Mouse (Mus musculus) lung, embryonic 14.5 days (tissue): ENCODE measurements around the gene Gm45062. TPM values are rescaled to one million over a fixed set of nuclear protein-coding genes. Genes with fewer than 3 reads are reported as not detected.
A peak's percentile ranks its signal among the peaks of the same experiment; 100 is the strongest.

ENCODE experiments used
- ATAC-seq: fragments of 200-750 bp; cut with Nextera tagmentation; 2 replicates; pipeline ENCODE4 v1.8.0; 2017; ENCODE audit warnings: mild to moderate bottlenecking, moderate TSS enrichment, moderate library complexity; ENCODE audit not compliant: insufficient read depth
- DNase-seq: peaks from one replicate; pipeline ENCODE4 v3.0.0-alpha.2; 2015
- H3K27ac ChIP-seq: fragments of 300-500 bp; sonication (generic); 2 replicates; pipeline ENCODE4 v1.5.1; 2014; ENCODE audit warnings: low read depth, mild to moderate bottlenecking, moderate library complexity
- H3K27me3 ChIP-seq: fragments of 300-500 bp; sonication (generic); 2 replicates; pipeline ENCODE4 v1.6.1; 2014; ENCODE audit warnings: low read length, control low read depth; ENCODE audit not compliant: insufficient read depth
- H3K36me3 ChIP-seq: fragments of 300-500 bp; sonication (generic); 2 replicates; pipeline ENCODE4 v1.6.1; 2014; ENCODE audit warnings: control low read depth; ENCODE audit not compliant: insufficient read depth
- H3K4me1 ChIP-seq: fragments of 300-500 bp; sonication (generic); 2 replicates; pipeline ENCODE4 v1.6.1; 2014; ENCODE audit warnings: antibody characterized with exemption, control low read depth; ENCODE audit not compliant: insufficient read depth
- H3K4me2 ChIP-seq: fragments of 300-500 bp; sonication (generic); 2 replicates; pipeline ENCODE4 v1.6.1; 2014; ENCODE audit warnings: mild to moderate bottlenecking
- H3K4me3 ChIP-seq: fragments of 300-500 bp; sonication (generic); 2 replicates; pipeline ENCODE4 v1.5.1; 2014; ENCODE audit warnings: low read depth, low read length
- H3K9ac ChIP-seq: fragments of 300-500 bp; sonication (generic); 2 replicates; pipeline ENCODE4 v1.6.1; 2014
- H3K9me3 ChIP-seq: fragments of 300-500 bp; sonication (generic); 2 replicates; pipeline ENCODE4 v1.6.1; 2016; ENCODE audit warnings: low read depth, low read length, control low read depth
- CTCF ChIP-seq: IDR thresholded peaks from 2 replicates; pipeline ENCODE4 v1.5.1; 2016; ENCODE audit warnings: antibody characterized with exemption, low read depth
- WGBS: fragments of 180-500 bp; shearing (Covaris S2); extraction: QIAGEN DNeasy Blood & Tissue Kit; methylation state at CpG from one replicate; pipeline ENCODE4 v1.1.7; 2014; 5-methylcytosine and 5-hydroxymethylcytosine counted together
- polyA plus RNA-seq: library from polyadenylated mRNA; unstranded; fragments of >200 nt; fragmentation: Nextera tagmentation; extraction: Ambion mirVana; gene quantifications from 2 replicates; pipeline ENCODE4 v1.2.1, GENCODE M21; 2014

The Gm45062 gene
- polyA plus RNA-seq, 1 experiment from 2014 or later: 9.8 TPM

- Histone ChIP-seq H3K4me3 (no peak overlapping the region), H3K9me3 (no peaks in the 10 kb centered on the region), H3K4me2 (no peak overlapping the region), H3K36me3 (no peaks in the 10 kb centered on the region), H3K4me1 (no peaks in the 10 kb centered on the region), H3K9ac (no peak overlapping the region), H3K27ac (no peak overlapping the region), H3K27me3 (no peaks in the 10 kb centered on the region)
- 63% methylated on average over 1 of the region's 1 CpGs for WGBS
- ATAC-seq (no peak), DNase-seq (no peak)
- TF ChIP-seq CTCF: no peak
Measured at GRCm38 (mm10) chr6:8399710-8400109, 140.5 kb downstream of the Gm45062 start.

DNA sequence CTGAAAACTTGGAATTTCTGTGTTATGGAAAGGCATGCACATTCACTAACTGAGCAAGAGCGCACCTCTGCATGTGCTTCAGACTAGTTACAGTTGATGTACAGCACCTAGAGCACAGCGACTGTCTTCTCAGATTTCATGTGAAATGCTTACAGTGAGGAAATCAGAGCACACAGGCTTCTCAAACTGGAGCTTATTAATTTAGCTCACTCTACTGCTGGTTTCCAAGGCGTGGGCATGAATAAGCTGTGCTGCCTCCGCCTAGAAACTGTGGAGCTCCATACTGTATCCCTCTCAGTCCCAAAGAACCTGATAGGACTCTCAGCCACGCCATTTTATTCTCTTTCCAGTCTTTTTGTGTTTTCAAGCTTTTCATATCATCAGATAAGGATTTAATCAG lies 143.9 kb downstream of the Gm45062 start:
- Histone ChIP-seq H3K9ac (no peak overlapping the region), H3K4me3 (no peak overlapping the region), H3K27ac (no peak overlapping the region), H3K36me3 (no peaks in the 10 kb centered on the region), H3K4me1 (no peaks in the 10 kb centered on the region), H3K9me3 (no peaks in the 10 kb centered on the region), H3K27me3 (no peaks in the 10 kb centered on the region), H3K4me2 (no peak overlapping the region)
- ATAC-seq (no peak), DNase-seq (no peak)
- WGBS: 82% methylated on average over 5 of the region's 5 CpGs
- no peak for TF ChIP-seq CTCF

GRCm38 (mm10) chr6:8405844-8406243 lies 146.6 kb downstream of the Gm45062 start:
- Histone ChIP-seq H3K27me3 (no peaks in the 10 kb centered on the region), H3K9me3 (no peaks in the 10 kb centered on the region), H3K4me1 (no peaks in the 10 kb centered on the region), H3K4me2 (no peak overlapping the region), H3K4me3 (no peak overlapping the region), H3K36me3 (no peaks in the 10 kb centered on the region), H3K27ac (no peak overlapping the region), H3K9ac (no peak overlapping the region)
- no peak for ATAC-seq
- no peak for DNase-seq
- WGBS: 82% methylated on average over 5 of the region's 5 CpGs
- TF ChIP-seq CTCF: no peak

DNA sequence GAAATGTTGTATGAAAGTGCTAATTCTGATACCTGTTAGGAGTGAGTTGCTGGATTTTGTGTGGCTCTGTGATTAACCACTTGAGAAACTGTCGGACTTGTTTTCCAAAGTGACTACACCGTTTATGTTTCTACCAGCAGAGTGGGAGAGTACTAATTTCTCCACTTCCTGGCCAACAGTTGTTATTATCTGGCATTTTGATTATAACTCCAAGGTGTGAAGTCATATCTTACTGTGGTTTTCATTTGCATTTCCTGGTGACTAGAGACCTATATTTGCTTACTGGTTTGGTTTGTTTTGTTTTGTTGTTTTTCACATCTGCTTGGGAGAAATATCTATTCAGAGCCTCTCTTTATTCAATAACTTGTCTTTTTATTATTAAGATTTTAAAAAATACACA lies 149.1 kb downstream of the Gm45062 start:
- ATAC-seq (no peak), DNase-seq (no peak)
- H3K9me3 ChIP-seq: no peaks in the 10 kb centered on the region
- H3K4me2 ChIP-seq: no peak overlapping the region
- TF ChIP-seq CTCF: no peak
- H3K36me3 ChIP-seq: no peaks in the 10 kb centered on the region
- no peak overlapping the region for H3K9ac ChIP-seq
- 74% methylated on average over 2 of the region's 2 CpGs for WGBS
- H3K4me3 ChIP-seq: no peak overlapping the region
- H3K27ac ChIP-seq: no peak overlapping the region
- no peaks in the 10 kb centered on the region for H3K27me3 ChIP-seq
- no peaks in the 10 kb centered on the region for H3K4me1 ChIP-seq

GRCm38 (mm10) chr6:8409865-8410264 lies 150.6 kb downstream of the Gm45062 start:
- WGBS: 77% methylated on average over 4 of the region's 4 CpGs
- Histone ChIP-seq H3K36me3 (no peaks in the 10 kb centered on the region), H3K9ac (no peak overlapping the region), H3K4me3 (no peak overlapping the region), H3K27me3 (no peaks in the 10 kb centered on the region), H3K4me2 (no peak overlapping the region), H3K27ac (no peak overlapping the region), H3K4me1 (no peaks in the 10 kb centered on the region), H3K9me3 (no peaks in the 10 kb centered on the region)
- no peak for TF ChIP-seq CTCF
- DNase-seq (no peak), ATAC-seq (no peak)

- DNase-seq (no peak), ATAC-seq (no peak)
- H3K4me2 ChIP-seq: no peak overlapping the region
- no peaks in the 10 kb centered on the region for H3K36me3 ChIP-seq
- H3K9me3 ChIP-seq: no peaks in the 10 kb centered on the region
- no peak overlapping the region for H3K9ac ChIP-seq
- H3K27me3 ChIP-seq: no peaks in the 10 kb centered on the region
- no peak overlapping the region for H3K4me3 ChIP-seq
- no peaks in the 10 kb centered on the region for H3K4me1 ChIP-seq
- no peak overlapping the region for H3K27ac ChIP-seq
- WGBS: 67% methylated on average over 10 of the region's 10 CpGs
- no peak for TF ChIP-seq CTCF
Measured at GRCm38 (mm10) chr6:8412845-8413598, 153.8 kb downstream of the Gm45062 start.

DNA sequence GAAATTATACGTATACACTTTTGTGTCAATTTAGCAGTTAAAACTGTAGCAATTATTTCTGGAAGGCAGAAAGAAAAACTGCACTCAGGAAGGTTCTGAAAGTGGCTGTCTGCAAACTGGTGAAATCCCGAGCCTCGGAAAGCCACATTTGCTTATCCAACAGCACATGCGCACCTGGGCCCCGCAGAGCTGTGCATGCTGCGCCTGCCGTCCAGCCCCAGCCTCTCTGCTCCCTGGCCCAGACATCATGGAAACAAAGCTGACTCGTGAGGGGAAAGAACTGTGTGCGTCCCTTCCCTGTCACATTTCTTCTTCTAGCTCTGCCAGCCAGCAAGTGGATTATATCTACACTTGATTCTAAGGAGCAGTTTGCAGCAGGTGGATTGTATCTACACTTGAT lies 154.8 kb downstream of the Gm45062 start:
- Histone ChIP-seq H3K27me3 (no peaks in the 10 kb centered on the region), H3K4me3 (no peak overlapping the region), H3K36me3 (no peaks in the 10 kb centered on the region), H3K9ac (no peak overlapping the region), H3K4me1 (no peaks in the 10 kb centered on the region), H3K9me3 (no peaks in the 10 kb centered on the region), H3K4me2 (peak overlapping the region; percentile 20; the same call in 1 of the 2 replicates), H3K27ac (peak overlapping the region; percentile 65)
- WGBS: 47% methylated on average over 9 of the region's 9 CpGs
- DNase-seq (peak; percentile 26), ATAC-seq (no peak)
- no peak for TF ChIP-seq CTCF
